Mouse (Mus musculus): ENCODE measurements at regions not wholly inside any gene's neighbourhood (a gene's known extent, or its start where the extent isn't known, plus 50 kb on each side); places are given as distances from the start of the nearest gene placed in this dataset.

DNA sequence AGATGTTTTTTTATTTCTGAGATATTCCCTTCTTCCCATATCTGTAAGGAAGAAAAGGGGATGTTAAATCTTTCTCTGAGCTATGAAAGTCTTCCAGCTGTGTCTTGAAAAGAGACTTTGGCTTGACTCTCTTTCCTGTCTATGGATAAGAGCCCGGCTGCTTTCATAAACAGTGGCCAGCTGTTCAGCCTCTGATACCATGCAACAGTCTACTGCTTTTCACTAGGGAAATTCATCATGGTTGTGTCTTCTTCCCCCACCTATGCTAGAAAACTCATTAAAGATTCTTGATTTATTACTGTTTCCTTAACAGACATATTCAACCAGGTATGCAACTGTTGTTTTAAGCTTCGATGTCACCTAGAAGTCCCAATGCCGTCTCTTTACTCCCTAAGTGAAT, 213.8 kb upstream of the Ferd3l start:
- DNase-seq (ENCODE audit: low read depth, low spot score), result no peak

DNA sequence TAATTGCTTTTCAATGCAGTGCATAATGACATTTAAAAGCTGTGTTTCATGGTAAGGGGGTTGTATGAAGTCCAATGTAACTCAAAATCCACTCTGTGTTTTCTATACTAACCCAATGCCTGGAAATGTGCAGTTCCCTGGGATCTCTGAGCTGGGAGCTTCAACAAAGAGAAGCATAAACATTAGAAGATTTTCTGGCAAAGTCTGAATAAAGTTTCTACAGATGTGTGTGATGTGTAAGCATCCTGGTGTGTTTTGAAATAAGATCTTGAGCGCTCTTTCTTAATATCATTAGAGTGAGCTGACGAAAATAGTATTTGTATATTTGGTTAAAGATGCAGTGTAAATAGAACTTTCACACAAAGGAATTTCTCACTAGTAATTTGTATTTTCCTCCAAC, 212.2 kb upstream of the Ferd3l start:
- DNase-seq (ENCODE audit: low read depth, low spot score), result no peak

DNA sequence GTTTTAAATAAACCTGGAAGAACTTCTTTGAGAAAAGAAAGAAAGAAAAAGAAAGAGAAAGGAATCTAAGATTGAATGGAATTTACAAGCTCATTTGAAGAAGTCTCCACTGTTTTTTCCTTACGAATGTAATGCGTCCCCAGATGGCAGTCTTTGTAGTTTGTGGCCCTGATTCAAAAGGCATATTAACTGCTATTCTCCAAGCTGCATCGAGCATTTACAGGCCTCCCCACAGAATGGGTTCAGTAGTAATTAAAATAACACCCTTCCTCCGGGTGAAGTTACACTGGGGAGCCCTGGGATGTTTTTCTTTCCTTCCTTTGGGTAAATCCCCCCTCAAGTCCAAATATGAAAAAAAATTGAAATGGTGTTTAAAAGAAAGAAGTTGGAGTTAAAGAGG, 211.2 kb upstream of the Ferd3l start:
- no peak for DNase-seq (ENCODE audit: low read depth, low spot score)

DNA sequence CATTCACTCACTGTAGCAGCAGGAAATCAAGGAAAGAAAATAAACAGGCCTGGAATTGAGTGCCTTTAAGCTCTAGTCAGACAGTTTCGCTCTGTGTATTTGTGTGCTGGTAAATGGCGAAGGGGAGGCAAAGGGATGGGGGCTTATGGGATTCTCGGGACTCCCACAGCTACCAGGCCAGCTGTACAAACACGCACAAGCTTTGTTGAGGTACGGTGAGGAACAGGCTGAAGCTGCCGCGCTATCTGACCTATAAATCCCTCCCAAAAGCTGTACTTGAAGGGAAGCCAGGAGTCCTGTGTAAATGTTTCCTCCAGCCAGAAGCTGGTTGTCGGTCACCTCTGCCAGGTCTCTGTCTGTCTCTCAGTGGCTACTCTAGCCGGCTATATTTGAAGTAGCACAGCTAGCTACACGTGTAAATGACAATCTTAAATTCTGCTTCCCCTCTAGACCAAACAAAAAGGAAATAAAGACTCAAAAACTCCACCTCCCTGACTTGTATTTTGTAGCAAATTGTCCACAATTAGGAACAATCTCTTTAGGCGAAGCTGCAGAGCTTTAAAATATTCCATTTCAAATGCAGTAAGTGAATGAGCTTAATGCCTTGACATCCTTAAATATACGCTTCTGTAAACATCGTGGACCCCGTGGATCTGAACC, 210.5 kb upstream of the Ferd3l start:
- DNase-seq (ENCODE audit: low read depth, low spot score), result no peak

DNA sequence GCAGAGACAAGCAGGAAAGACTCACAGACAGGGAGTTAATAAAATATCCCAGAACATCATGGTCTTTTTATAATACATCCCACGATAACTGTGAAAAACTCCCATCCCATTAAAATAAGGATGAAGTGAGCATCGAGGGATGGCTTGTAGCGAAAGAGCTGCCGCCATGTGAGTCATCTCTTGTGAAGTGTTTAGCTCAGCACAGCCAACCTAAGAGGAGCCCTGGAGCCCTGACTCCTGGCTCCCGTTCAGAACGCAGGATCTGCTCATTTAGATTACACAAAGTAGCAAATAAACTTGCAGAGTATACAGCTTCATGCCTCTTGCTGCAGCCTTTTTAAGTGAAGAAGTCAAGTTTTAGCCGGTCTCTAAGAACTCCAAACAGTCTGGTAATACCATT, 209.2 kb upstream of the Ferd3l start:
- no peak for DNase-seq (ENCODE audit: low read depth, low spot score)

DNA sequence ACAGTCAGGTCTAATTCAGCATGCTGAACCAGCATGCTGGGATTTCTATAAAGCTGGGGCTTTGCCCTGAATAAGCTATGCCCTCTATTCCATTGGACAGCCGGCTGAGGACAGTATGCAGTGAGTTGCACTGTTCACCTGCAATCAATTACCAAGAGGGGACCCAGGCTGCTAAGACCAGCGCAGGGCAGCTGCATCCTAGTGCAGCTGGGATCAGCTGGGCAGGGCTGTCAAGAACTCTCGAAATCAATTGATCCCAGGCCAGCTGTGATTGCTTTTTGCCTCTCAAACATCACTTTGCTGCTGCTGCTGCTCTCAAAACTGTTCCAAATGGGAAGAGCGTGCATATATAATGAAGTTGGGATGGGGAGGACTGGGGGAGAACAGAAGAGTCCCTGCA, 196.3 kb upstream of the Ferd3l start:
- DNase-seq (ENCODE audit: low read depth, low spot score), result no peak

DNA sequence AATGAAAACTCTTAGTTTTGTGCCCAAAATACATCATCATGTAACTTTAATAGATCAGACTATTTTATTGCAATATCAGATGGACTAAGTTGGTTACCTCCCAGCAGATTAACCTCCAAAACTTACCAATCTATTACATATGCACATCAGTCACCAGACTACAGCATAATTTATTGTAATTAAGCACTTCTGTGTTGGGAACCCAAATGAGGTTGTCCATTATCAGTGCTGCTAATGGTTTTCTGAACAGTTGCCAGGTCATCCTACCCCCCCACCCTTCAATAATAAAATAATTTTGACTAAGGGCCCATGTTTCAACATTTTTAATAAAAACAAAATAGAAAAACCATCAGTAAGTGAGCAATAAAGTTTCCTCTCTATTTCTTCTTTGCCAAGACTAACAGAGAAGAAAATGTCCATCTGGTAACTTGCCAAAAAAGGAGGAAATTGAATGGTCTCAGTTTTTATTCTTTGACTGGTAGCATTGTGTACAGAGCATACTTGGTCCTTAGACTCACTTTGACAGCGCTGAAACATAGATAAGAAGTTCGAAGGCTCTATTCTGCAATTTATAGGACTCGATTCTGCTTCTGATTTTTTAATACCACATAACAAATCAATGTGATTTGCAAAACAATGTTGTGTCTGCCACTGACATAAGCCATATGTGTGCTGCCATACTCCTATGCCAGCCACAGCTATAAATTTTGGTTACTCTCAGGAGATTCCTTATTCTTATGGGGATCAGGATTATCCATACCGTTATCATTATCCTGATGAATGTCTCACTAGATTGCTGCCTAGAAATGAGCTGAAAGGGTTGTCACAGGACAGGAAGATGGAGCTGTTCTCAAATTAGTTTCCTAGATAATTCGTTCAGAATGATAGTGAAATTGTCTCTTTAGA, 152.4 kb upstream of the Ferd3l start:
- DNase-seq (ENCODE audit: low read depth, low spot score), result no peak

DNA sequence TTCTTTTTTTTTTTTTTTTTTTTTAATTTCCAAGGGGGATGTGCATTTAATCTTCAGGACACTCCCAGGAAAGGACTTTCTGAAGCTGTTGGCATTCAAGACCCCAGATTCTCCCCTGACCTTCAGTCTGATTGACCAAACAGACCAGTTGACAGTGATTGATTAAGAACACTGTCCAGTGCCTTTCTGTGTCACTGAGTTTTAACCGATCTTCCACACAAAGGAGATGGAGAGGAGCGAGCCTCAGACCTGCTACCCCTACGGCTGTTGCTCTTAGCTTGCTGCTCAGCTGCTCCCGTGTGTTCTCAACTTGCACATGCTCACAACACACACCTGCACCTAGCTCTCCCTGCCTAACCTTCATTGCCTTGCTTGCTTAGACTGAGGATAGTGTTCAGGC, 149.7 kb upstream of the Ferd3l start:
- no peak for DNase-seq (ENCODE audit: low read depth, low spot score)

DNA sequence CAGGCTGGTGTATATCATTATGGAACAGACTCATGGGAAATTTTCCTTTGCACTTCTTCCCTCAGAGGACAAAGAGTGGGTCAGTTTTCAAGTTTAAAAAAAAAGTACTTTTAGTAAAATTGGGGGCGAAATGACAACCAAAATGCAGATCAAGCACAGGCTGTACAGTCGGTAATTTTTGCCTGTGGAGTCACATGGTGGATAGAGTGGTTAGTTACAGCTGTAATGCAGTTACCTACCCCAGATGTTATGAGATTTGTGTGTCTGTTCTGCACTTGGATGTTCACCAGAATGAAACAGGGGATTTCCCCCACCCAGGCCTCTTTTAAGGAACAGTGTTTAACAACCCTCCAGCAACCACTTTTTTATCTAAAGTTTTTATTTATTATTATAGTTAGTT, 148.3 kb upstream of the Ferd3l start:
- DNase-seq (ENCODE audit: low read depth, low spot score), result no peak

DNA sequence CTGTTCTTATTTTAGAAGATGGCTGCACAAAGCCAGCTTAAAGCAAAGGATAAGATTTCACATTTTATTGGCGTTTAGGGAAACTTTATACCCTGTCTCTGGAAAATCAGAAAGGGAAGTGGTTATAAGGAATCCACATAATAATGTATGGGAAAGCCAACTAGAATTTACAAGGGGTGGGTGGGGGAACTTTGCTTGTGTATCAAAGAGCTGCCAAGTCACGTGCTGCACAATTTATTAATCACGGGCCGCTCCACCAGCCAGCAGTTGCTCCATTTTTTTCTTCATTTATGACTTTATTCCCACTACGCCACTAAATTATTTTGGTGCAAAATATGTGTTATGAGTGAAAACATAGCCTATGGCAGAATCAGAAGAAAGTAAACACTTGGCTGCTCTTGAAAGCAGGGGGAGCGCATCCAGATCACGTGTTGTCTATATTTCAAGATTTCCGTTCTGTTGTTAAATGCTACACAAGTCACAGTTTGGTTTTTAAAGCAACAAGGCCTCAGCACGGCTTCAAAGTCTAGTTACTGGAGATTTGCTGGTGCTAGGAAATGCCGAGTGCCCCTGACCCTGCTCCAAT, 123.9 kb upstream of the Ferd3l start:
- DNase-seq (ENCODE audit: low read depth, low spot score), result no peak

DNA sequence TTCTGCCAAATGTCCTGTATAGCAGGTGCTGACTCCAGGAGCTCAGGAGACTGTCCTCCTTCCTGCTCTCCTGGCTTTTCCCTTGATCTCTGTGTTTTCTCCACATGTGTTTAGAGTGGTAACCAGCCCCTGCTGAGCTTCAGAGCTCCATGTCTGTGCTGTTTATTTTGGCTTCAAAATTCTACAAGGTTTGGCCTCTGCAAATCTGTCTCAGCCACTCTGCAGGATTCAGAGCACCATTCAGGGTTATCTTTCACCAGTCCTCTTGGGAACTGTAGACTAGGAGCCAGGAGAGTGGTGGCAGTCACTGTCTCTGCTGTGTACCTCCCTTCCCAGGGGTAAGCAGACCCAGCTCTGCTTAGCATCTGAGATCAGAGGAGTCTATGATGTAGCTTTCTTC, 102.7 kb upstream of the Ferd3l start:
- no peak for DNase-seq (ENCODE audit: low read depth, low spot score)

DNA sequence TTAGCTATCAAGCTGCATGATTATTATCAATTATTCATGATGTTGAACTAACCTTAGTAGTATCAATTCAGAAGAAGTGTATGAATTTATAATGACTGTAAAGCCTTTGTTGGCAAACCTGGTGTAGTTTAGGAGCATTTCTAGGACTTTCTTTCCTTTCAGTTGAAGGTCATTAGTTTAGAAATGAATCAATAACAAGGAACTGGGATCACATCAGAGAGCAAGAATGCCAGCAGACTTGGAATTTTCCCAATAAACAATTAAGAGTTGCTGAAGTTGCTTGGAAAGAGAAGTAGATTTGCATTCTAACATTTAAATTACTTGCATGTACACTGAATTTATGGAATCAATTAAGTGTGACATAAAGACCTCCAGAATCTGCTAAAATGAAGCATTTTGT, 79.1 kb upstream of the Ferd3l start:
- DNase-seq (ENCODE audit: low read depth, low spot score), result no peak

DNA sequence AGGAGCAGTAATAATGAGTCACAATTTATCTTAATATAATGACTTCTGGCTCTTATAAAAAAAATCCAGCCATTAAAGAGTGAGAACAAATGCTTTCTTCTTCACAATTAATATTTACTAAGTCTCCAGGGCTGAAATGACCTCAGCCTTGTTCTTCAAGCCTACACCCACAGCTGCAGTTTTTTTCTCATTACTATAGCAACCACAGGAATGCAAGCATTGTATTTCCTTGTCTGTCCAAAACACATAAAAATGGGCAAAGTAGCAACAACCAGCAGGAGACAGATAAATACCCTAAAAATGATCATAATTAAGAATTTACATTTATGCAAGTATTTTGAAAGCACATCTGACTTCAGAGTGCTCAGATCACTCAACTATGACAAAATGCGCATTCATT, 76.5 kb upstream of the Ferd3l start:
- no peak for DNase-seq (ENCODE audit: low read depth, low spot score)
